Mouse (Mus musculus) megakaryocyte, embryonic 14.5 days (primary cell): Measurements from ENCODE around the gene Mepe.

Experiments
- FLI1 ChIP-seq: IDR thresholded peaks from 2 replicates; pipeline ENCODE4 v1.6.1; 2012; ENCODE audit warnings: low read length, inconsistent platforms, mixed read lengths
- GATA1 ChIP-seq: IDR thresholded peaks from 3 replicates; pipeline ENCODE4 v1.6.1; 2012; ENCODE audit warnings: mixed read lengths, low read length, inconsistent platforms, borderline replicate concordance

DNA sequence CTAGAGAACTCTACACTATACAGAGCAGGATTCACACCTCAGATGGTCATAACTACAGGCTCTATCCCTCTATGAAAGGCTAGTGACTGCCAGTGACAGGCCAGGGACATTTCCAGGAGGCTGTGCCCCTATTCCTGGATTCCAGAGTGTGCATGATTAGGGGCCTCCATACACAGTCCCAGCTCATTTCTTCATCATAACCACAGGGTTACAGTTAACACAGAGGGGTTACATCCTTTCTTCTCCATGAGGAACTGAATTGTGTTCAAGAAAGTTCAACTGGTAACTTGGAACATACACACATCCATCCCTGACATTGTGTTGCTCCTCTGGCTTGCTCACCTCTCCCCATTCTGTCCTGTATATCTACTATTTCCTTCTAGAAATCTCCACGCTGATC lies 51.8 kb downstream of the Mepe start:
- TF ChIP-seq GATA1 (no peak), FLI1 (no peak)
